ENCODE assay signal across 27 mouse cellular contexts in genomic region chr8:95966430-95966829, GRCm38 (mm10).
DNase-seq lines count a peak whose midpoint lies in the region; ATAC-seq and TF ChIP-seq lines count a peak whose summit lies in the region.
"Had no signal": no experiment of that assay in that cellular context is flagged by ENCODE, and none has a peak within 500 bp of the region (broad histone marks: within the 10 kb centered on the region; RNA-seq: fewer than 3 reads in every experiment).

No protein-coding gene starts in this region.

- no peaks in the 10 kb centered on the region for H3K27me3 ChIP-seq in heart, embryonic 10.5 days (ENCODE audit: insufficient read depth, poor library complexity, severe bottlenecking)
- H3K27me3 ChIP-seq in lung, embryonic 14.5 days (ENCODE audit: insufficient read depth, low read length) = no peaks in the 10 kb centered on the region
- no peaks in the 10 kb centered on the region for H3K27me3 ChIP-seq in forebrain, embryonic 10.5 days (ENCODE audit: poor library complexity, severe bottlenecking)
- H3K27me3 ChIP-seq: embryonic facial prominence, embryonic 13.5 days; heart, embryonic 12.5 days; heart, embryonic 15.5 days; hindbrain, embryonic 12.5 days; intestine, embryonic 15.5 days had no signal

- TF ChIP-seq CTCF in lung, embryonic 14.5 days (IDR thresholded peaks at IDR 0.05; ENCODE audit: low read depth) = no peak

- no peak overlapping the region for H3K4me3 ChIP-seq in heart, embryonic 10.5 days
- no peak overlapping the region for H3K4me3 ChIP-seq in lung, embryonic 14.5 days (ENCODE audit: low read depth, low read length)
- no peak overlapping the region for H3K4me3 ChIP-seq in forebrain, embryonic 10.5 days
- H3K4me3 ChIP-seq: embryonic facial prominence, embryonic 13.5 days; gastrocnemius, adult 2 months; heart, embryonic 12.5 days; heart, embryonic 15.5 days; hindbrain, embryonic 12.5 days; intestine, embryonic 15.5 days had no signal

- no peak overlapping the region for H3K4me2 ChIP-seq in lung, embryonic 14.5 days
- H3K4me2 ChIP-seq: embryonic facial prominence, embryonic 13.5 days; heart, embryonic 12.5 days; heart, embryonic 15.5 days; hindbrain, embryonic 12.5 days; intestine, embryonic 15.5 days had no signal

- intact Hi-C loops in heart, postnatal 36 days (cut with DNase I) = no loop called here

- H3K9ac ChIP-seq in lung, embryonic 14.5 days = no peak overlapping the region
- H3K9ac ChIP-seq: embryonic facial prominence, embryonic 13.5 days; forebrain, postnatal 0 days; heart, embryonic 12.5 days; heart, embryonic 15.5 days; hindbrain, embryonic 12.5 days; intestine, embryonic 15.5 days had no signal

- no peaks in the 10 kb centered on the region for H3K36me3 ChIP-seq in heart, embryonic 10.5 days
- H3K36me3 ChIP-seq in lung, embryonic 14.5 days (ENCODE audit: insufficient read depth) = no peaks in the 10 kb centered on the region
- H3K36me3 ChIP-seq in forebrain, embryonic 10.5 days (replicated peaks) = no peaks in the 10 kb centered on the region
- H3K36me3 ChIP-seq: embryonic facial prominence, embryonic 13.5 days; heart, embryonic 12.5 days; heart, embryonic 15.5 days; hindbrain, embryonic 12.5 days; intestine, embryonic 15.5 days had no signal

- DNase-seq in embryo, embryonic 10 days (ENCODE audit: low spot score) = peak; percentile 54
- no peak for DNase-seq in embryo, embryonic 9.5 days (ENCODE audit: extremely low spot score)
- peak; percentile 28 for DNase-seq in heart, embryonic 10.5 days (ENCODE audit: low spot score)
- no peak for DNase-seq in heart, postnatal 36 days
- peak; percentile 21 for DNase-seq in lung, embryonic 14.5 days
- DNase-seq in lung, postnatal 36 days = no peak
- peak; percentile 93 for DNase-seq in Muller cell, postnatal 12 days (ENCODE audit: inconsistent ontology term)
- no peak for DNase-seq in forebrain, embryonic 10.5 days (ENCODE audit: extremely low spot score, low spot score)
- DNase-seq: adrenal gland, postnatal 10 days; adrenal gland, postnatal 36 days; cerebellum, adult 18-20 months; cerebellum, adult 9-10 months; cerebellum, postnatal 14 days; forebrain, postnatal 0 days; gastrocnemius, adult 2 months; gastrocnemius, postnatal 14 days; heart, adult 11 months; heart, postnatal 10 days; heart, postnatal 4 days had no signal

- 72% methylated on average over 1 of the region's 1 CpGs for WGBS in heart, embryonic 10.5 days
- WGBS in lung, embryonic 14.5 days = 28% methylated on average over 1 of the region's 1 CpGs
- WGBS in forebrain, embryonic 10.5 days = 39% methylated on average over 1 of the region's 1 CpGs

- no peak; the same call in 1 of the 2 replicates for ATAC-seq in lung, embryonic 14.5 days (ENCODE audit: insufficient read depth)
- ATAC-seq: forebrain, embryonic 14.5 days; forebrain, postnatal 0 days; hindbrain, embryonic 16.5 days; intestine, embryonic 15.5 days; Patski had no signal

- H3K27ac ChIP-seq in heart, embryonic 10.5 days = no peak overlapping the region
- no peak overlapping the region for H3K27ac ChIP-seq in lung, embryonic 14.5 days (ENCODE audit: low read depth)
- no peak overlapping the region for H3K27ac ChIP-seq in forebrain, embryonic 10.5 days
- H3K27ac ChIP-seq: embryonic facial prominence, embryonic 13.5 days; gastrocnemius, adult 2 months; heart, embryonic 15.5 days; hindbrain, embryonic 12.5 days; intestine, embryonic 15.5 days had no signal

- H3K4me1 ChIP-seq in heart, embryonic 10.5 days = no peaks in the 10 kb centered on the region
- H3K4me1 ChIP-seq in lung, embryonic 14.5 days (ENCODE audit: insufficient read depth) = no peaks in the 10 kb centered on the region
- H3K4me1 ChIP-seq in forebrain, embryonic 10.5 days = peaks cover 5% of the 10 kb centered on the region; the same call in 1 of the 2 replicates
- H3K4me1 ChIP-seq: embryonic facial prominence, embryonic 13.5 days; heart, embryonic 12.5 days; heart, embryonic 15.5 days; hindbrain, embryonic 12.5 days; intestine, embryonic 15.5 days had no signal

- no peaks in the 10 kb centered on the region for H3K9me3 ChIP-seq in heart, embryonic 10.5 days
- no peaks in the 10 kb centered on the region for H3K9me3 ChIP-seq in lung, embryonic 14.5 days (ENCODE audit: low read depth, low read length)
- H3K9me3 ChIP-seq in forebrain, embryonic 10.5 days = no peaks in the 10 kb centered on the region
- H3K9me3 ChIP-seq: embryonic facial prominence, embryonic 13.5 days; heart, embryonic 12.5 days; heart, embryonic 15.5 days; hindbrain, embryonic 12.5 days; intestine, embryonic 15.5 days had no signal

Comparison
In these comparisons a context has a peak if more than half of its experiments do, and no peak if none do; other contexts are left out.
1. DNase-seq: peak in embryo, embryonic 10 days (single experiment), heart, embryonic 10.5 days (single experiment), lung, embryonic 14.5 days (single experiment) and Muller cell, postnatal 12 days (single experiment); none in embryo, embryonic 9.5 days (single experiment), heart, postnatal 36 days (0 of 2), lung, postnatal 36 days (single experiment) and forebrain, embryonic 10.5 days (single experiment).